Mouse (Mus musculus) embryo, embryonic 10 days (tissue): Measurements from ENCODE around the gene Terf2.
A peak's percentile ranks its signal among the peaks of the same experiment; 100 is the strongest.
"Not testable (repeated sequence)": the region's sequence is repeated elsewhere in the genome, so short reads cannot be mapped to it uniquely, and the experiment has no call there.

ENCODE experiments used
- DNase-seq: peaks from one replicate; pipeline ENCODE4 v3.0.0-alpha.2; 2015; ENCODE audit warnings: low spot score

Gene Terf2

DNA sequence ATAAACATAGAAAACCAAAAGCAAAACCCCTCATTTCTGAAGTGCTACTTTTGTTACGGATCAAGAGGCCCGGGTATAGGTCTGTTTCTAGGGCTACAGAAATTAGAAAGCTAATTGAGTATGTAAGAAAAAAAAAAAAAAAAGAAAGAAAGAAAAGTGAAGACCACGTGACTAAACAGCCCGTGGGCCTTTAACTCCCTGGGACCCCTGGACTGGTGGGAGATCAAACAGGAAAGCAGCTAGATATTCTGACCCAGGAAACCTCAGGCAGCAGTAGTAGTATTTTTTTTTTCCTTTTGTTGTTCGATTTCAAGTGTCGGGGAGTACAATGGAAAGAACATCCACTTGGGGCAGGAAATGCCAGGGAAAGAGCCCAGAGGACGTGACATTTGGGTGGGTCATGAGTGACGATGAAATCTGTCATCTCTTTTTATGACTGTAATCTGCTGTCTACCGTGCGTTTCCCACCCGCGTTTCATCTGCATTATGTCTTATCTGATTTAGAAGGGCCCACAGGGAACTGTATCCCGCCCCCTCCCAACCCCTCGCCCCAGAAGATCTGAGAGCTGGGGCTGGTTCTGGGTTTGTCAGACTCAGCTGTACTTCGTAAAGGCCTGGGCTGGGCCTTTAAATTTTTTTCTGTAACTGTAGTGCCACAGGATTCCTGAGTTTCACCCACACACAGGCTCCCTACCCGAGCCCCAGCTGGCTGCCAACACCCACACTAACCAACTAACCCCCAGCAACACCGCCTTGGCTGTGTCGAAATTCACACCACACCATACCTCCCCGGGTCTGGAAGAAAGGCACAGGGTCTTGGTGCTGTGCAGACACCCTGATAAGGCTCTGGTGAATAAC lies 18.0 kb upstream of the Terf2 start:
- no peak for DNase-seq

DNA sequence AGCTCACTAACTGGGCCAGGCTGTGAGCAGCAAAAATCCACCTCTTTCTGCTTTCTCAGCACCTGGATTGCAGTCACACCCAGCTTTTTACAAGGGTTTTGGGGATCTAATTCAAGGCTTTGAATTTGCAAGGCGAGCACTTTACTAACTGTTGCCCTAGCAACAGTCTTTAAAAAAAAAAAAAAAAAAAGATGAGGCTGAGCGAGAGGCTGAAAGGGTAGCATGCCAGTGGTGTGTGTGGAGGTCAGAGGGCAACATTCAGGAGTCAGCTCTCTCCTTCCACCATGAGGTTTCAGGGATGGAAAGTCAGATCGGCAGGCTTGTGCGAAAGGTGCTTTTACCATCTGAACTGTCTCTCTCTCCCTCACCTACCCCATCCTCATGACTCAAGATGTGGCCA lies 16.9 kb upstream of the Terf2 start:
- DNase-seq: peak; percentile 53

DNA sequence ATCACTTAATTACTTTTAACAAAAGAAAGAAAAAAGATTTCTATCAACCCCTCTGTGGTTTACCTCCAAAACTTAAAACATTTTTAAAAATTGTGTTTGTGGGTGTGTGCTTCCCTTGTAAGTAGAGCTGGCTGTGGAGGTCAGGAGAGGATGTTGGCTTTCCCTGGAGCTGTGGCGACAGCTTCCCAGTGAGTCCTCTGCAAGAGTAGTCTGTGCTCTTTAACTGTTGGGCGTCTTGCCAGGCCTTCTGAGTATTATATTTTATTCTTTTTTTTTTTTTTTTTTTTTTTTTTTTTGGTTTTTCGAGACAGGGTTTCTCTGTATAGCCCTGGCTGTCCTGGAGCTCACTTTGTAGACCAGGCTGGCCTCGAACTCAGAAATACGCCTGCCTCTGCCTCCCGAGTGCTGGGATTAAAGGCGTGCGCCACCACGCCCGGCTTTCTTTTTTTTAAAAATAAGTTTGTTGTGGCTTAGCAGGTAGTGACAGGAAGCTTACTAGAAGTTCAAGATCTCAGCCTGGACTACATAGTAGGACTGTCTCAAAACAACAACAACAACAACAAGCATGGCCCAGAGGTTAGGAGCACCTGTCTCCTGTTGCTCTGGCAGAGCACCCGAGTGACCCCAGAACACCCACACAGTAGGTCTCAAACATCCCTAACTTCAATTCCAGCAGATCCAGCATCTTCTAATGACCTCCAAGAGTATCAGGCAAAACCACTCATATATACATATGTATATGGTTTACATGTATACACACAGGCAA lies 15.2 kb upstream of the Terf2 start:
- DNase-seq: no peak

DNA sequence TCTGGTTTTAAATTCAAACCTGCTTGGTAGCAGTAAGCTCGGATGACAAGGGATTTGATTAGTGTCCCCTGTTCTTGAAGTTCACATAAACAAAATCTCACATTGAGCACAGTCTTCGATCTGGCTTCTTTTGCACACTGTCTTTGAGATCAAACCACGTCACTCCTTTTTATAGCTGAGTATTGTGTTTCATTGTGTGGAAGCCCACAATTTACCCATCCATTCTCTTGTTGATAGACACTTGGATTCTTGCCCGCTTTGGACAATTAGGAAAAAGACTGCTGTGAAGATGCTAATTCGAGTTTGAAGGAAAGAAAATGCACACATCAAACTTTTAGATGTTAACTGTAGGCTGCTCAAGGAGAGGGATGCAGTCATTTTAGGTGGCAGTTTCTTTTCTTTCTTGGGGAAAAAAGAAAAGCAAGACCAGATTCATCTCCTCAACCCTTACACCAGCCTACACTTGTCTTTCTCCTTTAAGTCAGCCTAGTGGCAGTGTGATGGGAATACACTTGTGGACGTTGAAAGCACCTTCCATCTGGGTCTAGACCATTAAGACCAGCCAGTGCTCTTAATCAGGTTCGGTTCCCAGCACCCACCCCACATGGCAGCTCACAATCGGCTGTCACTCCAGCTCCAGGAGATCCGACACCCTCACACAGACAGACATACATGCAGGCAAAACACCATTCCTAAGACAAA lies 14.4 kb upstream of the Terf2 start:
- no peak for DNase-seq

DNA sequence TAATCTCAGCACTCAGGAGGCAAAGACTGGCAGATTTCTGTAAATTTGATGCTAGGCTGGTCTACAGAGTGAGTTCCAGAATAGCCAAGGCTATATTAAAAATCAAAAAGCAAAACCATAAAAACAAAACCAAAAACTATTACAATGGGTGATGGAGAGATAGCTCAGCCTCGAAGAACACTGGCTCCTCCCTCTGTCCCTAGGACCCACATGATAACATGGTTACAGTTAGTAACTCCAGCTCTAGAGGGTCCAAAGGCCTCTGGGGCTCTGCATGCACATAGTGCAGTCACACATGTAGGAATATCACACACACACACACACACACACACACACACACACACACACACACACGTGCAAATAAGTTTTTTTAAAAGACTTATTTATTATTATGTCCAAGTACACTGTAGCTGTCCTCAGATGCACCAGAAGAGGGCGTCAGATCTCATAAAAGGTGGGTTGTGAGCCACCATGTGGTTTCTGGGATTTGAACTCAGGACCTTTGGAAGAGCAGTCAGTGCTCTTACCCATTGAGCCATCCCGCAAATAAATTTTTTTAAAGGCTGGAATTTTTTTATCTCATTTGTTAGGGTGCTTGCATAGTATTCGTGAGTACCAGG lies 13.6 kb upstream of the Terf2 start:
- no peak for DNase-seq

DNA sequence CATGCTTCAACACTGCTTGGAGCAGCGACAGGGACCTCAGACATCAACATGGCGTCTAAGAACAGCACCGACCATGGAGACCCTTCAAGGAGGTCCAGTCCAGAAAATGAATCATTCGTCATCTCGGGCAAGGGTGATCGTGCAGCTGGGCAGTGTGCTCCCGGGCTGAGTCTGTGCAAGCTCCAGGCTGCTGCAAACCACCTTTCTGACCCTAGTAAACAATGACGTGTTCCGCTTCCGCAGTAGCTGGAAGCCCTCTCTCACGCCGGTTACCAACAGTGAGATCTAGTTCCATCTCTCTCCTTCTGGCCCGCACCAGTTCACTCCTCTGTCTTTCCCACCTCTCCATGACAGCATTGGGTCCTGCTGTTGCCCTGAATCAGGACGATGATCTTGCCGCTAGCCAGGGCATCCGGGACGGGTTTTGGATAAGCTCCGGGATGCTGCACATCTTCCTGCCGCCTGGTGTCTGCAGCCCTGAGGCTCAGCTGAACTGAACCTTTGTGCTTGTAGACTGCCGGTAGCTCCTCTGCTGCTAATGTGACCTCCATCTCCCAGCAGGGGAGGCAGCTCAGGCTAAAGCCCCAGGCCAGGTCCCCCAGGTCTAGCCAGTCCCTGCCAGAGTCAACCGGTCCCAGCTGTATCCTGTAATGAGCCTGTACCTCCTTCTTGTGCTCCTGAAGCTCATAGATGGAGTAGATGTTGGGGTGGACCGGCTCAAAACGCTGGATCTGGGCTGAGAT lies 12.8 kb upstream of the Terf2 start:
- DNase-seq: no peak

DNA sequence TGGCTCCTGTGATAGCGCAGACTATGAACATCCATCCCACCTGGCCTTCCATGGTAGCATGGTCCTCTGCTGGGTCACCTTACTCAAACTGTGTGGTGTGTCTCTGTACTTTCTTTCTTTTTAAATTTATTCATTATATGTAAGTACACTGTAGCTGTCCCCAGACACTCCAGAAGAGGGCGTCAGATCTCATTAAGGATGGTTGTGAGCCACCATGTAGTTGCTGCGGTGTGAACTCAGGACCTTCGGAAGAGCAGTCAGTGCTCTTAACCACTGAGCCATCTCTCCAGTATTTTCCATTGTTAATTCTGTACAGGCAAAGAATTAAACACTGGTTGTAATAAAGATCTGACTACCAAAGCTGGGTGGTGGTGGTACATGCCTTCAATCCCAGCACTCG lies 11.7 kb upstream of the Terf2 start:
- not testable (repeated sequence) for DNase-seq

DNA sequence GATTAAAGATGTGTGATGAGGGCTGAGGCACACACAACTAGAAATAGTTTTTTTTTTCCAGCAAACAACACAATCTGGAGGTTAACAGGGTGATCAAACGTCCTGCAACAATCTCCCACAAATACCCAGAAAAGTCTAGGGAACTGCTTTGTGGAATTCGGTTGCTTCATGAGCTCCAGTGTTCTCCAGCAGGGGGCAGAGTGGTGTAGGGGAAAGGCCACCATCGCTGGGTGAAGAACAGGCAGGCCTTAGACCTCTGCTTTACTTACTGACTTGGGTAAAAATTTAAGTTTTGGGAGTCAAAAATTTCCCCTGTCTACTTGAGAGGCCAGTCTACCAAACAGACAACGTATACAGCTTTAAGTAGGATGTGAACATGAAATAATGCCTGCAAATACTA lies 8.2 kb upstream of the Terf2 start:
- DNase-seq: peak; percentile 87

DNA sequence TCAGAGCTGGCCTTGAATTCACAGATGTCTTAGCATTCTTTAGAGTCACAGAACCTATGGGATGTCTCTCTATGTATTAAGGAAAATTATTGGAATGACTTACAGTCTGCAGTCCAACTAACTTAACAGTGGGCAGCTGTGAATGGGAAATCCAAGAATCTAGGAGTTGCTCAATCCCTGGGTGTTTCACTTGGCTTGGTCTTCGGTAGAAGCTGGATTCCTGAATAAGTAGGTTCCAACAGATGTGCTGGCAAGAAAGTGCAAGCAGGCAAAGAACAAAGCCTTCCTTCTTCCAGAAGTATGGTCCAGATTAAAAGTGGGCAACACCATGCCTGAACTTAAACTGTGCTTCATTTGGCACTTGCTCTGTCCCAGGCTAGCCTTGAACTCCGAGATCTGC lies 4.3 kb upstream of the Terf2 start:
- DNase-seq: no peak

DNA sequence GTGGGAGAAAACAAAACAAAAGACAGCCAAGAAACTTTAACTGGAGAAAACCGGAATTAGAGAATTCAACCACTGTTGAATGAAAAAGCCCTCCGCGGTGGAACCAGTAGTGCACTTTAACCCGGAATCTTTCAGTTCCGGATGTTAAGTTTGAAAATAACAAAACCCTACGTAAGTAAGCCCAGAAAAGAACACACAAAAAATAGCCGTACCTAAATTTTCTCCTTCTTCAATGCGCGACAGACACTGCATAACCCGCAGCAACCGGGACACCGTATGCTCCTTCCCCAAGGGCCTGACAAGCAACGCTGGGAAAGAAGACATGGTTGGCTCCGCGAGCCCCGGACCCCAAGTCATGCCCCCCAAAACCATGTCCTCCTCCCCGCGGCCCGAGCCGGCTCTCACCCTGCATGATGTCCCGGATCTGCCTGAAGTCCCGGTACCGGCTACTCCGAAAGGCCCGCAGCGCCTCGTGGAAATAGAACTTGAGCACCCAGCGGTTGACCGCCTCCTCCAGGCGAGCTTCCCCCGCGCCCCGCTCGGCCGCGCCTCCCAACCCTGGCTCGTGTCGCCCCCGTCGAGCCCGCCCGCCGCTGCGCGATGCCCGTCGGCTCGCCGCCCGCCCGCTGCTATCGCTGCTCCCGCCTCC lies 506 bp downstream of the Terf2 start:
- peak; percentile 23 for DNase-seq

DNA sequence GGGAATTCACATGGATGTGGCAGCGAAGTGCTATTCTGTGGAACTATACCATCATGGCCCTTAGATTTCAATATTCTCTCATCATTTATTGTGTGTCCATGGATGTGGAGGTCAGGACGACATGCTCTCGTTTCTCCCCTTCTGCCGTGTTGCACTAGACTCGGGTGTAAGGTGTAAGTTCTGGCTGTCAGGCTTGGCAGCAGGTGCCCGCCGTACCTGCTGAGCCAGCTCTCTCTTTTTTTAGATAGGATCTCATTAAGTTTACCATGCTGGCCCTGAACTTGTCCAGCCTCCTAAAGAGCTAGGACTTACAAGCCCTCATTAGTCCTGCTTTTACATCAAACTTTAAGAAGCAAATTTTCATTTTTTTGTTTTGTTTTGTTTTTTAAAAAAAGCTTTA lies 5.8 kb downstream of the Terf2 start:
- DNase-seq: no peak

DNA sequence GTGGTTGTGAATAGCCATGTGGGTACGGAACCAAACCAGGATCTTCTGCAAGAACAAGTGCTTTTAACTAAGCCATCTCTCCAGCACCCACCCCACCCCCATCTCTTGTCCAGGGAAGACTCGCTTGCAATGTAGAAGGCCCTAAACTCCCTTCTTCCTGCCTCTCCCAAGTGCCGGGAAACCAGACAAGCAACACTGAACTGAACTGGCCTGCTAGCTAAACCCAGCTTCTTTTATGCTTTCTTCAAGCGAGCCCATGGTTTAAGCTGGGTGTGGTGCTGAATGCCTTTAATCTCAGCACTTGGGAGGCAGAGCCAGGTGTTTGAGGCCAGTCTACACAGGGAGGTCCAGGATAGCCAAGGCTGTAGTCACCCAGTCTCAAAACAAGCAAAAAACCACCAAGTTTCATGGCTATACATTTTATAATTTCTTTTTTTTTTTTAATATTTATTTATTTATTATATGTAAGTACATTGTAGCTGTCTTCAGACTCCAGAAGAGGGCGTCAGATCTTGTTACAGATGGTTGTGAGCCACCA lies 7.8 kb downstream of the Terf2 start:
- no peak for DNase-seq

DNA sequence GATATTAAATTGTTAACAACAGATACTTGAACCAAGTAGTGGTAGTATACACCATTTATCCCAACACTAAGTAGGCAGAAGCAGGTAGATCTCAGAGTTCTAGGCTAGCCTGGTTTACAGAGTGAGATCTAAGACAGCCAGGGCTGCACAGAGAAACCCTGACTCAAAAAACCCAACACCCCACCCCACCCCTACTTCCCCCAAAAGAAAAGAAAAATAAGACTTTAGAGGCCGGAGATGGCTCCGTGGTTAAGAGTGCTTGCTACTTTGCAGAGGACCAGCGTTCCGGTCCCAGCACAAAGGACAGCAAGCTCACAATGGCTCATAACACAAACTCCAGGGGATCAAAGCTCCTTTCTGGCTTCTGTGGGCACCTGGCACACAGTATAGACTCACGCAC lies 10.3 kb downstream of the Terf2 start:
- DNase-seq: no peak

DNA sequence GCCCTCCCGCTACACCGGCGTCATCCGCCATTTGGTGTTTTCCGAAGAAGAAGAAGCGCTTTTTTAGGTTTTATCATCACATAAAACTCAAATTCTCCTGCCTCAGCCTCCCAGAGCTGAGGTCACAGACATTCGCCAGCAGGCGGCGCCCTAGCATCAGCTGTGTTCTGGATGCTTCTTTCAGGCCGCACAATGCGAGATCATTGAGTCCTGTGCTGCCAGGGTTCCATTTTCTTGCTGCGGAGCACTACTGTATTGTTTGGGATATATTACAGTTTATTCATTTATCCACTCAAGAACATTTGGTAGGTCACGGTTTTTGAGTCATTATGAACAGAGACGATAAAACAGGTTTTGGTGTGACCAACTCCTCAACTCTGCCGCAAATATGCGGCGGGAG lies 11.0 kb downstream of the Terf2 start:
- no peak for DNase-seq

DNA sequence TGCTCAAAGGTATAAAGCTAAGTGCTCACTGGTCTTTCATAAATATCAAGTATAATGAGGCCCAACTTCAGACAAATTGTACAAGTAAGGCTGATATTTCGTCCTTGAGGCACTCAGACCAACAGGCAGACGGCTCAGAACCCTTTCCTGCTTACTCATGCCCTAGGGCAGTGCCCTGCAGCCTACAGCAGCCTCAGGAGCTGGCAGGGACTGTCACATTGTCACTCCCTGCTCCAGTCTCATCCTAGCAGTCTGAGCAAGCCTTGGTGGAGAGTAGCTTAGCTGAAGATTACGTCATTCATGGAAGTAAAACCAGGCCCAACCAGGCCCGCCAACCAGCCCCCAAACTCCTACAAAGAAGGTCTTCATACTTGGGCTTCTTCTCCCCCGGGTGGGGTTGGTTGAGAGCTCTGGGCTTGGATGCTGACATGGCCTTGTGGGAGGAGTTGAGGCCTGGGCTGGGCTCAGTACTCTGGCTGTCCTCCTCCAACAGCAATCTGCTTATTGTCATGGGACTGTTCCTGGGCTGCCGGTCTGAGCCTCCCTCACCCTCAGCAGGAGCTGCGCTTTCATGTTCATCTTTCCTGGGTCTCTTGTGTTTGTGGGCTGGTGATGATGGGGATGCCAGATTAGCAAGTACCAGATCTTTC lies 20.0 kb downstream of the Terf2 start:
- no peak for DNase-seq

DNA sequence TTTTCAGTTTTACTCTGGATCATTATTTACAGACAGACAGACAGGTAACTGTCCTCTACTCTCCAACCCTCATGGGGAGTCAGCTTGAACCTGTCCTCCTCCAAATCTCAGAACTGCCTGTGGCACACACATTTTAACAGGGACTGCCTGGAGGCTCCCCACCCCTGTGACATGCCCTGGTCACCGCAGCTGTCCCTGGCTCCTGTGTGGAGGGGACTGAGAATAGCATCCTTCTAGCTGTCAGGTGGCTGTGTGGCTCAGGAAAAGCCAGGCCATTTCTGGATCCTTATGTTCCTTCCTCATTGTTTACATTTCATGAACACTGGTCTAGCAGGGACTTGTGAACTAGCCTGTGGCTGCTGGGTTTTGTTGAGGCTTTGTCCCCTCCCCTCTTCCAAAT lies 22.2 kb downstream of the Terf2 start:
- DNase-seq: no peak

DNA sequence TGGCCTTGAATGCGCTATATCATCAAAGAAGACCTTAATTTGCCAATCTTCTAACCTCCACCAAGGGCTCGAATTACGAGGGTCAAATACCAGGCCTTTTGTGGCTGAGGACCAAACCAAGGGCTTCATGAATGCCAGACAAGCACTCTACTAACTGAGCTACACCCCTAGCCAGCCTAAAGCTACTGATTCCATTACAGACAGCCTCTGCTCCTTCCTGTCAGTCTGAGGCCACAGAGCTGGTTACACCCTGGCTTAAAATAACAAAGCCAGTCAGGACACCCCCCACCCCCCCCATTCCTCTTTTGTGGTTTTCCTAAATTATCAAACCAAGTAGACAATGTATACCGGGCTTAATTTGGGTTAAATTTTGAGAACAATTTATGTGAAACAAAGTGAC lies 22.6 kb downstream of the Terf2 start:
- DNase-seq: no peak

DNA sequence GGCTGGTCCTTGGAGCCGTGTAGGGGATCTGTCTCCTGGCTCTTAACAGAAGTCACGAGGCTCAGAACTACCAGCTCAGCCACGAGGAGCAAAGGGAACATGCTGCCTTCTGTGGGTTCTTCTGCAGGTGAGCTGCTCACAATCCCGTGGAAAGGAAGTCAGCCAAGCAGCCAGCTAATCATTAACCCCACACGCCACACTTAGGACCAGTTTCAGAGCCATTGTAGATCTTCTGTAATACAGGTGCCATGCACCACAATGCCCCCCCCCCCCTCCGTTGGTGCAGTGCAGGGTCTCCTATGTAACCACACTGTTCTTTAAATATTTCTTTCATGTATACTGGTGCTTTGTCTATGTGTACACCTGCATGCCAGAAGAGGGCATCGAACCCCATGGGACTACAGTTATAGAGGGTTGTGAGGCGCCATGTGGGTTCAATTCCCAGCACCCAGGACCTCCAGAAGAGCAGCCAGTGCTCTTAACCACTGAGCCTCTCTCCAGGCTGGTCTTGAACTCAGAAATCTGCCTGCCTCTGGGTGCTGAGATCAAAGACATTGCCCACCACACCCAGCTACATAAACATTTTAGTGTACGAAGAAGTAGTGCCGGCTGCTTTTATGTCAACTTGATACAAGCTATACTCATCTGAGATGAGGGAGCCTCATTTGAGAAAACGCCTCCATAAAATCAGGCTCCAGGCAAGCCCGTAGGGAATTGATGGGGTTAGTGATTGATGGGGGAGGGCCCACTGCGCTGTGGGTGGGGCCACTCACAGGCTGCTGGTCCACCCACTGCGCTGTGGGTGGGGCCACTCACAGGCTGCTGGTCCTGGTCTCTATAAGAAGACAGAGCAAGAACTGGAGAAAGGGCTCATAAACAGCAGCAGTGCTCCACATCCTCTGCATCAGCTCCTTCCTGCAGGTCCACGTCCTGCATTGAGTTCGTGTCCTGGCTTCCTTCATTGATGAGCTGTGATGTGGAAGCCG lies 30.5 kb downstream of the Terf2 start, which contains the start of gene Tmed6:
TSS of gene Tmed6 (minus strand) at position 134 of the 986 bp plus-strand sequence.
- DNase-seq: no peak

DNA sequence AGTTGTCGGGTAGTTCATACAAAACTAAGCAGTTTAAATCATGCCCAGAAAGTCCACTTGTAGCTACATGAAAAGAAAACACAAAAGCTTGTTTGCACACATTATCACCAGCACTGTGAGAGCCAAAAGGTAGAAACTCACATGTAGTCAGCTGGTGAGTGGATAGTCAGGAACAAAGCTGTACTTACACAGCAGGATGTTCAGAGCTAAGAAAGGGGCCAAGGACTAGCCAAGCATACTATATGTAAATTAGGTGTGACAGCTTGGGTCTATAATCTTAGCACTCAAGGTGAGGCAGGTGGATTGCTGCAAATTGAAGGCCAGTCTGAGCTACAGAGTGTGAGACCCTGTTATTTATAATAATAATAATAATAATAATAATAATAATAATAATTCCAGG lies 33.7 kb downstream of the Terf2 start:
- DNase-seq: no peak
